Mouse (Mus musculus) monocyte, adult 2 months (primary cell): ENCODE data around the gene Rasd1.
"Not testable (repeated sequence)": the region's sequence is repeated elsewhere in the genome, so short reads cannot be mapped to it uniquely, and the experiment has no call there.

Source experiments
- DNase-seq, 2 experiments: peaks; one replicate each; pipeline ENCODE4 v3.0.0; 2022; ENCODE audit warnings: low spot score in 2 of 2, low read depth in 1 of 2

The Rasd1 gene

DNA sequence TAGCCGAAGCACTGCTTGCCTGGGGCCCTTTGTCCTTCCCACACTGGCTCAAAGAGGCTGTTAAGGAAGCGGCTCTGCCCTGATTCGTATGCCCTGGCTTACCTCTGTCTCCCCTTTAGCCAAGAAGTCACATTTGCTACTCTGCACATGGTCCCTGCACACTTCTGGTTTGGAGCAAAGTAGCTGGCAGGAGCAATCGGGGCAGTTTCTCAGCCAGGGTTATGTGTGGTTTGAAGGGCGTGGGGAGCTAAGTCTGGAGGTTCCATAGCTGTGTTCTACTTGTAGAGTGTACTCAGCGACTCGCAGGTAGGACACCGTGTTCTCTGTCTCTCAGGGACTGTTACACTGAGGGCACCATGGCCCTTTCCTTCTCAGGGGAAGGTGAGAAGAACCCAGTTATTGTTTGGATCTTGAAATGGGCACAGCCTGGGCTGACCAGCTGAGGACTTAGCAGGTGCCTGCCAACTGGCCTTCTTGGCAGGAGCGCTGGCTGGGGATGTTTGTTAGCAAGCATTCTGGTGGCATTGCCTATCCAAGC is 3.3 kb downstream of the Rasd1 start:
- no peak for DNase-seq

DNA sequence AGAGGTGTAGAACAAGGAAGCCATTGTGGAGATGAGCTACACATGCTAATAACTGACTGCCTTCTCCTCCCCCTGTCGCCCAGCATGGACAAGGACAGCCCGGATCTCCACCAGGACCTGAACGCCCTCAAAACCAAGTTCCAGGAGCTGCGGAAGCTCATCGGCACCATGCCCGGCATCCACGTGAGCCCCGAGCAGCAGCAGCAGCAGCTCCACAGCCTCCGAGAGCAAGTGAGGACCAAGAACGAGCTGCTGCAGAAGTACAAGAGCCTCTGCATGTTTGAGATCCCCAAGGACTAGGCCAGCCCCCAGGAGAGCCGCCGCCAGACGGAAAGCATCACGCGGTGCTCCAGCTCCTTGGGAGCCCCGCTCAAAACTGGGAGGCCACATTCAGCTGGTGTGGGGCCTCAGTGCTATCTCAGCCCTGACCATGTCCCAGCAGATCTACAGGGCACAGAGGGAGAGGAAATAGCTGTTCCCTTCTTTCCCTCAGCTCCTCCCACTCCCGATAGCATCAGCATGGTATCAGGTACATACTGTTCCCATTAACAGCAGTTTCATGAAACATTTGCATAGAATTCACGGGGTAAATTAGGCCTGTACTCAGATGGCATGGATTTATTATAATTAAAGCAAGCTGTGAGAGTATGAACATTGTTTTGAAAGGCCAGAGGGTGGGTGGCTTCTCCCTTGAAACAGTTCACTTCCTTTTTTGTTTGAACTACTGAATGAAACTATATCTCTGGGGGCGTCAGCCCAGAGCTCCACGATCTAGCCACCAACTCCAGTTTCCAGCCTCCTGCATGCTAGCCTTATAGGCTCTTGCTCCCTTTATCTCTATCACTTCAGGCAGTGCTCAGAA is 4.0 kb downstream of the Rasd1 start:
- DNase-seq: no peak

DNA sequence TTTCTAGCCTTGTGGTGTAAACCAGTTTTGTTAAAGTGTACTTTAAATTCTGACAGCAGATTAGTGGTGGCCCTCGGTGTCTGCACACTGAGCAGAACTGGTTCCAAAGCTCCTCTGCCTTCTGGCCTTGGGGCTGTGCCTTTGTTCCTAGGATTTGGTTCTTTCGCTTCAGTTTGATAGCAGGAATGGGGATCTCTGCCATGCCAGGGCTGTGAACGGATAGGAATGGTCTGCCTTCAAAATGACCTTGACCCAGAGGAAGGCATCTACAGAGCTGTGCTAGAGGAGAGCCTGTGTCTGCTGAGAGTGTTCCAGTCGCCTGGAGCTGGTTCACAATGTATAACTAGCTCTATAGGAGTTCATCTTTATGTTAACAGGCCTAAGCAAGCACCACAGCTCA is 5.3 kb downstream of the Rasd1 start:
- no peak for DNase-seq

DNA sequence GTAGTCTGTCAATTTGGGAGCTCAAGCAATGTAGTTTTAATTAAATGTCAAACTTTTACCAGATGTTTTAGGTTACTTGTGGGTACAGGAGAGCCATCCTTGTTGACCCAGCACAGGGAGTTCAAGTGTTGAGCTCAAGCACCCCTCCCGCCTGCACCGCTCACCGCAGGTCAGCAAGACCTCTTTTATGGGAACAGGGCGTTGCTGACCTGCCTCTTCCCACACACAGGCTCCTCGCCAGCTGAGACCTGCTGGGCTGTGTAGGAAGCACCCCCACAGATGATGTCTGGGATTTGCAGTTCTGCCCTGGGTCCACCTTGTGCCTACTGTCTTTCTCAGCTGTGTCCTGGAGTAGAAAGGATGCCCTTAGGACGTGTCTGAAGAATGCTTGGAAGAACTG is 8.0 kb downstream of the Rasd1 start:
- DNase-seq: no peak

DNA sequence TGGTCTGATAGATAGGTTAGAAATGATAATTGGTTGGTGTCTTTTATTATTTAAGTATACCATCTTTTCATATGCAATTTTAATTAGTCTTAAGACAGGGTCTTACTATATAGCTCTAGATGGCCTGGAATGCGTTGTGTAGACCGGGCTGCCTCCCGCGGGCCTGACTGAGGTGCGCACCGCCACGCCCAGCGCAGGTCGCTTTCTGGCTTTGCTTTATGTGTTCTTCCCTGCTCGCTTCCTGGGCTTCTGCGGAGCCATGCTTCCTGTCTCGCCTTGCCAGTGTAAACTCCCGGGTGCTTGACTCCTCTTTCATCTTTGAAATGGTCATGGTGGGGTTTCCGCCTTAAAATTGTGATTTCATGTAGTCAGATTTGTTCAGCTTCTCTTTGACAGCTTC is 11.9 kb downstream of the Rasd1 start:
- DNase-seq: no peak

DNA sequence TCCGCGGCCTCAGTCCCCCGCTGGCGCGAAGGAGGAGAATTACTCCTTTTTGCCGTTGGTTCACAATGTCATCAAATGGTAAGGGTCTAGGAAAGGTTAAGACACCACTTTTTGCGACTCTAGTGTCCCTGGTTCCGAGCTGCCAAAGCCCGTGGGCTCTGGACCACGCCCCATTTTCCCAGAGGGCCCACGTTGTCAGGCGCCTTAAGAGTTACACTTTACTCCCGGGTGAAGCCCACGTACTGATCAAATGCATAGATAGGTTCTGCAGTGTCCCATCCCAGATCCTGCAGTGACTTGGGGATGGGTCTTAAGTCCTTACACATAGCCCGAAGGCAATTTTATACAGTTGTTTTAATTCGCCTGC is 16.4 kb downstream of the Rasd1 start:
- no peak for DNase-seq

DNA sequence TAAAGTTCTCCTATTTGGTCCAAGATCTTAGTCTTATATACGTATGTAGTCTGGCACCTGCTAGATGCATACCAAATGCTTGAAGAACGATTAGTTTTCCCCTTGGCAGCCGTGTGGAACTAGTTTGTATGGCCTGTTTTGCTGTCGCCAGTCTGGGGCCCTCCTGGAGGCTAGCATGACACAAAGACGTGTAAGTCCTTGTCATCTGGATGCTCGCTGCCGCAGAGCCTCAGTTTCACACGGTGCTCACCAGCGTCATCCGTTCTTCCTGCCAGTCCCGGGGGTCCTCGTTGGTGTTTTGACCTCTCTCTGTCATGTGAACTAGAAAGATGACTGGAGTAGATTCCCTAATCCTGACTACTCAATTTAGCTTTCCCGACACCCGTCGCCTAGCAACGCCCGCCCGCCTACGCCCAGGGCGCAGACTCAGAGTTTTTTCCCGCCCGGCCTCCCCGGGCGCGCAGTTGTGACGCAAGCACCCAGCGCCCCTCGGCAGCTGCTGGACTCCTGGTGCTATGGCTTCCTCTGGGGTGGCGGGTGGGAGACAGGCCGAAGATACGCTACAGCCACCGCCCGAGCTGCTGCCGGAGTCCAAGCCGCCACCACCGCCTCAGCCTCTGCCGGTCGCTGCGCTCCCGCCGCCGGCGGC is 16.9 kb downstream of the Rasd1 start, which contains the start of gene Med9:
Gene Med9, plus strand, starts transcription at position 455 of the 649 bp plus-strand sequence.
- DNase-seq: peak; percentile 82 to 87

DNA sequence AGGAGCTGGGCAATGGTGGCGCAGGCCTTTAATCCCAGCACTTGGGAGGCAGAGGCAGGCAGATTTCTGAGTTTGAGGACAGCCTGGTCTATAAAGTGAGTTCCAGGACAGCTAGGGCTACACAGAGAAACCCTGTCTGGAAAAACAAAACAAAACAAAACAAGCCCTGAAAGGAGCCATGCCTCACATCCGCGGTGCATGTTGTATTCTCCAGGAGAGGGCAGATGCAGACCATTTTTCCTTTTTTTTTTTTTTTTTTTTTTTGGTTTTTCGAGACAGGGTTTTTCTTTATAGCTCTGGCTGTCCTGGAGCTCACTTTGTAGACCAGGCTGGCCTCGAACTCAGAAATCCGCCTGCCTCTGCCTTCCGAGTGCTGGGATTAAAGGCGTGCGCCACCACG is 19.9 kb downstream of the Rasd1 start:
- DNase-seq: not testable (repeated sequence)

DNA sequence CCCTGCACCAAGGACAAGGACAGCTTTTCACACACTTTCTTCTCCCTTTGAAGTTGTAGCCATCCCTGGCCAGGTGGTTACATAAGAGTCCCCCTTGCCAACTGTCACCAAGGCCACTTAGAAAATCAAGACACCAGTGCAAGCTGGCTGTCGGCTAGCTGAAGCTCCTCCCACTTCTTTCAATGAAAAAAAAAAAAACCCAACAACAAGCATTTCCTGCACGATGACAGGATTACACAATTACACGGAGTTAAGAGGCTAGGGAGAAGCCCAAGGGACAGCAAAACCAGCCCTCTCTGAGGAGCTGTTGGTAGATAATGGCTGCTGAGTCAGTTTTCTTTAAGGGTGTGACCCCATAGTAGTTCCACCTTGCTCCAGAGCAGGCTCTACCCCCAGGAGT is 23.4 kb downstream of the Rasd1 start:
- DNase-seq: no peak

DNA sequence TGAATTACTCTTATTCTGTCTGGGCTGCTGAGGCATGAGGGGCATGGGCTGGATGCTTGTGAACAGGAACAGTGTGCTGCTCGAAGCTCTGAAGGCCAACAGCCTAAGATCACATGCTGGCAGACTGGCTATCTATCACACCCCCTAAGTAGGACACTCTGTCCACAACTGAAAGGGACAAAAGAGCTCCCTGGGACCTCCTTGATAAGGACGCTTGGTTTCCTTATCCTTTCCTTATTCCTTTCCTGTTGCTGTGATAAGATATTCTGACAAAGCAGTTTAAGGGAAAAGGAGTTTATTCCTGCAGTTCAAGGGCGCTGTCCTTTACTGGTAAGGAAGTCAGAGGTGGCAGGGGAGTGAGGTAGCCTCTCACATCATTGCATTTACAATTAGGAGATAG is 24.1 kb downstream of the Rasd1 start:
- no peak for DNase-seq

DNA sequence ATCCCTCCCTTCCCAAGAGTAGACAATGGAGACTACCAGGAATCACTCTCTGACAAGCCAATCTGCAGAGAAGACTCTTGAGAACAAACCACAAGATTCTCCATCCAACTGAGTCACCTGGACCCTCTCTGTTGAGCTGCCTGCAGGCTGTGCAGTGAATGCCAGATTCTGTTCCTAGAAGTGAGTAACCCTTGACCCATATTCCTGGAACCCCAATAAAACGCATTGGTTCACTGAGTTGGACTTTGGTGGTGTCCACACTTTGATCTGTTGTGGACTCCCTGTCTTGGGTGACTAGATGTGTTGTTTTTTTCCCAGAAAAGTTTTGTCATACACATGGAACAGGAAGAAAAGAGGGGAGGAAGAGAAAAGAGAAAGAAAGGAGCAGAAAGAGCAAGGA is 24.9 kb downstream of the Rasd1 start:
- no peak for DNase-seq

DNA sequence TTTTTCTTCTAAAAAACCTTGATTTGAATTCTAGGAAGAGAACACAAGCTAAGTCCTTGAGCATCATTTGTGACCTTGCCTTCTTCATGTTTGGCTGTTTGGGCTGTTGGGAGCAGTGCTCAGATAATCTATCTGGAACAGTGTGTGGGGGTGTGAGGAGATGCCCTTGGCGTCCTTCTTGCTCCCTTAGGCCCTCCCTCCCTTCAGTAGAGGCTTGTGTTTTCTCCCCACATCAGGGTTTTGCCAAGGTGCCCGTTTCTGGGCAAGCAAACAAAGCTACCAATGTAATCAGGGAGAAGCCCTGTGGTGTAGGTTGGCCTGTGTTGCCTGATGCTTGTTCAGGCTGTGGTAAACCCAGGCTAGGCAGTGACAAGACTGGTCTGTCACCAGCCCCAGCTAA is 27.1 kb downstream of the Rasd1 start:
- DNase-seq: no peak

DNA sequence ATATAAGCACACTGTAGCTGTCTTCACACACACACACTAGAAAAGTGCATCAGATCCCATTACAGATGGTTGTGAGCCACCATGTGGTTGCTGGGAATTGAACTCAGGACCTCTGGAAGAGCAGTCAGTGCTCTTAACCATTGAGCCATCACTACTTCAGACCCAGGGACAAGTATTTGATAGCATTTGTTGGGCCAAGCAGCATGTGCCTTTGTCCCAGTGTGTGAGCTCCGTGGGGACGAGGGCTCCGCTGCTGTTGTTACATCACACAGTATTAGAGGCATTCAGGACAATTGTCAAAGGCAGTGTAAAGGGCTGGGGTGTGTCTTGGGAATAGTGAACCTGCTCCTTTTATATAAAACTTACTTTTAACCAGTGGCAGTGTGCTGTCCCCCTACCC is 27.7 kb downstream of the Rasd1 start:
- no peak for DNase-seq

DNA sequence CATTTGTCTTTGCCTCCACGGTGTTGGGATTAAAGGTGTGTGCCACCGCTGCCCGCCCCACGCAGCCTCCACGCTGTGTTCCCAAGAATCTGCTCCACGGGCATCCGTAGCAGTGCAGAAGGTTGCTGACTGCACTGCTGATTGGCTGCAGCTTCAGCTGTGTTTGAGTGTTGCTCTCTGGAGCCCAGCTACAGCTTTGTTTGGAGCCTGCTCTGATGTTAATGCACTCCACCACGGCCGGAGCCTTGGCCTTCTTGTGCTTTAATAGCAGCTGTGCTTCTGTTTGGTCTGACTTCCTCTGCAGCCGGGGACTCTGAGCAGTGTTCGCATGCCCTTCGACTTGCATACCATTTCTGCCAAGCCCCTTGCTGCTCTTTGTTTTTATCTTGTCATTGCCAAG is 30.8 kb downstream of the Rasd1 start:
- no peak for DNase-seq

DNA sequence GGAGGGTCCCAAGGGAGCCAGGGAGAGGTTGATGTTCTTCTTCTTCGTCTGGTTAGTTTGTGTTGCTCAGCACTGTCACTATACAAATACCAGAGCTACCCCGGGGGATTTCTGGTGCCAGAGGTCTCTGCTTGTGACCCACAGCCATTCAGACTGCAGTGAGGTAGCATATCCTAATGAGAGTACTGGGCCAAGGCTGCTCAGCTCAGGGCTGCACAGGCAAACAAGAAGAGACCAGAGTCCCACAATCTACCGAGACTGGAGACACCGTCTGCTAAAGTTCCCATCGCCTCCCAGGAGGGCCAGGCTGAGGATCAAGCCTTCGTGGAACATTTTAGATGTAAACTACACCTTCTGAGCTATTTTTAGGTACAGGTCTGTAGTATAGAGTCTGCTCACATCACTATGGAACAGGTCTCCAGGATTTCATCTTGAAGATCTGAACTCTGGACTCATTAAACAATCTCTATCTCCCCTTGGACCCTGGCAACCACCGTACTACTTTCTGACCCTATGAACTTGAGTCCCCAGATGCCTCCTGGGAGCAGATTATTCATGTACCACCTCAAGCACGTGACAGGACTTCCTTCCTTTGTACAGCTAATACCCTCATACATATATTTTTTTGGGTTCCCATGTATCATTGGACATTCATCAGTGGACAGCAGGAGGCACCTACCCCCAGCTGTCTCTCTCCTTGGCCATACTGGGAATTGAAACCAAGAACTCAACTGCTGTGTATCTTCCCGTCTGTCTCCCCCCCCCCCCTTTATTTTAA is 32.0 kb downstream of the Rasd1 start:
- DNase-seq: no peak

DNA sequence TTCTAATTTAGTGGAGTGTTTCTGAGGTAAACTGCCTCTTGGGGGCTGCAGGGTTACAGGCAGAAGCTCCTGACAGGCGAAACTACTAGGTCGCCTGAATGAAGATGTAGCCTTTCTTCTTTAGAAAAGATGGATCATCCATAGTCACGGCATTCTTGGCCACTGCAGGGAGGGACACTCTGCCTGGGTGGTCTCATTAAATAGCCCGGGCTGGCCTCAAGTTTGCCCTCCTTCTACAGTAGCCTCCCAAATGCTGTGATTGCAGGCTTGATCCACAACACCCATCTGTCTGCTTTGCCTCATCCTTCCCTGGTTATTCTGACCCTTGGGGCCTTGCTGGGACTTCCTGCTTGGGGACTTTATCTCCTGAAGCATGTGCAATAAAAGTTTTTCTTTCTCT is 34.7 kb downstream of the Rasd1 start:
- DNase-seq: no peak

DNA sequence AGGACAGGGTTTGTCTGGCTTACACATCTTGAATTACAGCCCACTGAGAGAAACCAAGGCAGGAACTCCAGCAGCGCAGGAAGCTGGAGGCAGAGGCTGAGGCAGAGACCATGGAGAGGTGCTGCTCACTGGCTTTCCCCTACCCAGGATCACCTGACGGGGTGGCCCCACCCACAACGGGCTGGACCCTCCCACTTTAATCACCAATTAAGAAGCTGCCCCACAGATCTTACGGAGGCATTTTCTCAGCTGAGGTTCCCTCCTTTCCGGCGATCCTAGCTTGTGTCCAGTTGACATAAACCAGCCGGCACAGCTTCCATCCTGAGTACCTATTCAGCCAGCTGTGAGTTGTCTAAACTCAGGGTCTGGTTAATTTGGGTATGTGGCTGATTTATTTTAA is 43.5 kb downstream of the Rasd1 start:
- no peak for DNase-seq

DNA sequence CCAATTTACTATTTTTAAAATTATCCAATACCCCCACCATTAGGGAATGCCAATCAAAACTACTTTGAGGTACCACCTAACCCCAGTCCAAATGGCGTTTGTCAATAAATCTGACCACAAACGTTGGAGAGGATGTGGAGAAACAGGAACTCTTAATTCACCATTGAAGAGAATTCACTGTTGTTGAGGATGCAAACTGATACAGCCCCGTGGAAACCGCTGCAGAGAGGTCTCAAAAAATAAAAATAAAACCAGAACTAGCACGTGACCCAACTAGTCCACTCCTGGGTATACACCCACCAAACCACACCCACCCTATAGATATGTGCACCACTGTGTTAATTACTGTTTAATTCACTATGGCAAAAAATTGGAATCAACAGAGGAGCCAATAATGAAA is 44.4 kb downstream of the Rasd1 start:
- no peak for DNase-seq

DNA sequence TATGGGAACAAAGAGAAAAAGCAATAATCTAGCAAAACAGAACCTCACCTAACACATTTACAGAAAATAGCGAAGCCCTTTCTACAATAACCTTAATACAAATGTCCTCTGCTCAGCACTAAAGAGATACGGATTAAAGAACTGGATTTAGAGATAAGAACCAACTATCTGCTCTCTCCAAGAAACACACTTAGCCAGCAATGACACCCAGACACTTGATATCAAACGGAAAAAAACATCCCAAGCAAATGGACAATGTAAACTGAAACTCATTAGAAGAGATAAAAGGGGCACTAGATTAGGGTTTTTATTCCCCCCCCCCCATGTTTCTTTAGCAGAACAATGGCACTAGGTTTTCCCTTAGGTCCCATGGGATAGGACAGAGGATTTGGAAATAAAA is 45.3 kb downstream of the Rasd1 start:
- no peak for DNase-seq

DNA sequence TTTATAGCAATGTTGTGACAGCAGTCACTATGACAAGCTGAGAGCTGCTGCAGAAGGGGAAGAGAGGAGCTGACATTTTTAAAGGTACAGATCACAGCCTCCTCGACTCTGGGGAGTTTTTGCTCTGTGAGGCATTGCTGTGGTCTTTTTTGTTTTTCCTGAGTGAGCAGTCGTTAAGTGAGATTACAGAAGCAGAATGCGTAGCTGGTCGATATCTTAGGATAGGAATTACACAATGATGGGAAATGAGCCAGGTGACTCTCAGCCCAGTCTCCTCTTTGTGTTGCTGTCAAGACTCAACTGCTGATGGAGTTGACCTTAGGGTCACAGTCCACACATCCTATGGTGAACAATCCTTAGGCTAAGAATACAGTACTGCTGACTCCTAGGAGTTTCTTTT is 46.7 kb downstream of the Rasd1 start:
- no peak for DNase-seq

DNA sequence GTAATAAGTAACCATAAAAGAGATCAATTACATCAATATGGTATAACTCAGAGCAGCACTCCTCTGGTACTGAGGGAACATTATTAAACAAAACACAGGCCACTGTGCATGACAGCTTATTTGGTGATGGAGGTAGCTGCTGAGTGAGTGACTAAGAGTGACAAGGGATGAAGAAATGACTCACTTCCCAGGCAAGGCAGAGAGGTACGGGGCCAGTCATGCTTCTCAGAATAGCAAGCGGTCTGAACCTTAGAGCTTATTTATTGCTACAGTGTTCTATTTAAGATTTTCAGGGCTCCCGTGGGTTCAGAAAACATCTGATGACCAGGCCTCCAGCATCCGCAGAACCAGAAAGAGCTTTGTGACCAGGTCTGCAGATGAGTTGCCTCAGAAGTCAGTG is 51.0 kb downstream of the Rasd1 start:
- DNase-seq: no peak
